Mouse (Mus musculus) T-cell, adult 2 months (primary cell): Measurements from ENCODE around the gene Saal1.
"Not testable (repeated sequence)": the region's sequence is repeated elsewhere in the genome, so short reads cannot be mapped to it uniquely, and the experiment has no call there.

ENCODE experiments used
- DNase-seq: peaks from one replicate; pipeline ENCODE4 v3.0.0; 2022; ENCODE audit warnings: low spot score

The Saal1 gene

DNA sequence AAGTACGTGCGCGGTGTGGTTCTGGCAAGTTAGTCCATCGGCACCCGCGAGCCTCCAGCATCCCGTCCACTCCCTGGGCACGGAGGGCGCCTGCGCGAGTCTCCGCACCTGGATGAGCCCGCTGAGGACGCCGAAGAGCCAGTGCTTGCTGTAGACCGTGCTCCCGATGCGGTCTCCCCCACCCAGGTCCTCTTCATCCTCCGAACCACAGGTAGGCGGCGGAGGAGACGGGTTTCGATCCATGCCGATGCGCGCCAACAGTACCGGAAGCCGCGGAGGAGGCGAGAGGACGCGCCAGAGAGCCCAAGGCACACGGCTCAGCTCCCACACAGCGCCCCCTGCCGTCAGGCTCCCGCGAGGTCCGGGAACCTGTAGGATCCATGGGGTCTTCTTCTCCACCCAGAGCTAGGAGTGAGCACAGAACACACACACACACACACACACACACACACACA, at the start of gene Saal1:
Gene Saal1, minus strand, starts transcription at position 291 of the 455 bp plus-strand sequence.
- DNase-seq: peak; percentile 89

DNA sequence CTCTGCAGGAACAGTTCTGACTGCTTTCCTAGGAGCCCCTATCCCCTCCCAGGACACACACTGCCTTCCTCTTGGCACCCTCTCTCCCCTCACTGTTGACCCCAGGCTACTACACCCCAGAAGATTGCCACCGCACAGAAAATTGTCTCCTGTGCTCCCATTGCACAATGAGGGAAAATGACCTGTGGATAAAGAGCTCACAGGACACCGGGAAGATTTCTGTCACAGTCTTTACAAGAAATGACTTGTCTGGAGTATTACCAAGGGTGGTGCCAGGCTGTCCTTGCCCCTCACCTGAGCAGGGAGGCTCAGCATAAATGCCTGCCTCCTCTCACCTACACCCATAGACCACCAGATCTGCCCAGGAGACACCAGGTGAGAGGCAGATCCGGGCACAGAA, 41.0 kb upstream of the Saal1 start, which contains the start of gene Saa2:
Gene Saa2, plus strand, starts transcription at position 301 of the 400 bp plus-strand sequence.
- DNase-seq: no peak

DNA sequence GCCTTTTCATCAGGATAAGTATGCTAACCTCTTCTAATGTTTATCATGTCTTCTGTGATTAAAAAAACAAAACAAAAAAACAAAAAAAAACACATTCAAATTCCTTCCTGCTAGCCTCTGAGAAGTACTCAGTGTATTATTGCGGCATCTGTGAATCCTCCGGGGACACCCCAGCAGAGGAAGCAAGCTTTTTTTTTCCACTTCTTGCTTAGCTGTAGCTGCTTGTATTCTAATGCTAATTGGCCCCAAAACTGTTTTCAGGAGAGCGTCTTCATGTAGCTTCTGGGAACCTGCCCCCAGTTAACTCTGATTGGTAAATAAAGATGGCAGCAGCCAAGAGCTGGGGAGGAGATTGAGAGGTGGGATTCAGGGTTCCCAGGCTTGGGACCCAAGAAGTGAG, 38.0 kb upstream of the Saal1 start:
- no peak for DNase-seq

DNA sequence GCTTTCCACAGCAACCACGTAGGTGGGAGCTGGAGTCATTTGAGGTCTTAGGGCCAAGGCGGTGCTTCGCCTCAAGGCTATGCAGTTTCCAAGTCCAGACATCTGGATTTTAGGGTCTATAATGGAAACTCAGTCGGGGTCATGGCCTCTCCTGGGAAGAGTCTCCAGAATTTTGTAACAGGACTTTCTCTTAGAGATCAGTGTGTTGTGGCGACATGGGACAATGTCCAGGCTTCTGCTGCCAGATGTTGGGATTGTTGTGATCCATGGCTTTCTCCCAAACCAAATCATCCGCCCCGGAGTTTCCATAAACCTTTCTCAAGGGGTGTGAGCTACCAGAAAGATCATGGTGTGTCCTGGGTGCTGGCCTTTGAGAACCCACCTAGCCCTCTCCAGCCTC, 35.9 kb upstream of the Saal1 start:
- no peak for DNase-seq

DNA sequence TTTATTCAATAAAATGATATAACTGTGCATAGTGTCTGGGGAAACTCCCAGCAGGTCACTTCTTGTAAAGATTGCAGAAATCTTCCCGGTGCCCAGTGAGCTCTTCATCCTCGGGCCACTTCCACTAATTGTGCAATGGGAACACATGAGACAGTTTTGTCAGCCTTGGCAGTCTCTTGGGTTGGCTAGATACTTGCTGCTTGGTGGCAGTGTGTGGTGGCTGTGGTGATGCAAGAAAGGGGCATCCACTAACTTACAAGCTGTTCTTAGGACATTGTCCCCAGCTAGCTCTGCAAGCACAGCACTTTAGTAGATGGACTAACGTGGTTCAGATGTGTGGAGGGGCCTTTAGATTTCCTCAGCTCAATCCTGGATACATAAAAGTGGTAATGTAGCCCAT, 35.3 kb upstream of the Saal1 start:
- no peak for DNase-seq

DNA sequence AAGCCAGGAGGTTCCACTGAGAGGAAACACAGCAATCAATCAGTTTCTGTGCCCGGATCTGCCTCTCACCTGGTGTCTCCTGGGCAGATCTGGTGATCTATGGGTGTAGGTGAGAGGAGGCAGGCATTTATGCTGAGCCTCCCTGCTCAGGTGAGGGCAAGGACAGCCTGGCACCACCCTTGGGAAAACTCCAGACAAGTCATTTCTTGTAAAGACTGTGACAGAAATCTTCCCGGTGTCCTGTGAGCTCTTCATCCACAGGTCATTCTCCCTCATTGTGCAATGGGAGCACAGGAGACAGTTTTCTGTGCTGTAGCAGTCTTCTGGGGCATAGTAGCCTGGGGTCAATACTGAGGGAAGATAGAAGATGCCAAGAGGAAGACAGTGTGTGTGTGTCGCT, 32.4 kb upstream of the Saal1 start, which contains the start of gene Saa1:
Gene Saa1, minus strand, starts transcription at position 101 of the 400 bp plus-strand sequence.
- DNase-seq: not testable (repeated sequence)

DNA sequence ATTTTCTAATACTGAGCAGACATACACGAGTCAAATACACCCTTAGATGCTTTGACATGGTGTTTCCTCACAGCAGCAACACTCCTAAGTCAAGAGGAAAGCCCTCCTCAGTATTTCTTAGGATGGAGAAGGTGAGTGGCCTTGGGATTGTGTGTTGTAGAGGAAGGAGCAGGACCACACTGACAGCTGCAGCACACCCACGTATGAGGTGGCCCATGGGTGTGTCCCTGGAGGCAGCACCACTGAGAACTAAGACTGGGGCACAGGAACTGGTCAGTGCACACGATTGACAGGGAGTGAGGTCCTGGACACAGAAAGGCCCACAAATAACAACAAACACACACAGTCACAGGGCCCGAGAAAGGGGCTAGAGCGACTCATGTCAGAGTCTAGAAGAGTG, 29.6 kb upstream of the Saal1 start:
- not testable (repeated sequence) for DNase-seq

DNA sequence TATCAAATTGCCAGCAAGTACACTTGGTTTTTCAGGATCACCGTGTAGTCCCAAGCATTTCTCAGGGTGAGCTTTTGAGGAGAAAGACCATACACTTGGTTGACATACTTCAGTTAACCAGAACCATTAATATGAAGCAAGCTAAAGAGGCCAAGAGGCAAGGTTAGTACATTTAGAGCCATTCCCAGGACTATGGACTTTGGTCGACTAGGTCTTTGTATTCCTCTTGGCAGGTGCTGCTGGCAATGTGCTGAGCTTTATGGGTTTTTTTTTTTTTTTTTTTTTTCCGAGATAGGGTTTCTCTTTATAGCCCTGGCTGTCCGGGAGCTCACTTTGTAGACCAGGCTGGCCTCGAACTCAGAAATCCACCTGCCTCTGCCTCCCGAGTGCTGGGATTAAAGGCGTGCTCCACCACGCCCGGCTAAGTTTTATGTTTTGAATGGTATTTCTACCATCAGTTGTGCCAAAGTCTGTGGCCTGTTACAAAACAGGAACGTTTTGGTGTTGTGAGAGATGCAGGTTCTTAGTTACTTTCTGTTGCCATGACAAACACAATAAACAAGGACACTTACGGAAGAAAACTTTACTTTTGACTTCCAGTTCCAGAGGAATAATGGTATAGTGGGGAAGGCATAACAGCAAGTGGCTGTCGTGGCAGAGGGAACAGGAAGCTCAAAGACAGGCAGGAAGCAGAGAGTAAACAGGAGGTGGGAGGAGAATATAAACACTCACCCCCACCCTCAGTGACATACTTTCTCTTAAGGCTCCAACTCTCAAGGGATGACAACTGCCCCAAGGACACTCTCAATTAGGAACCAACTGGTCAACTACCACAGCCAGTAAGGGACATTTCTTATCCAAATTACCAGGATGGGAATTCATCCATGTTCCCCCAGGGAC, 28.3 kb upstream of the Saal1 start:
- no peak for DNase-seq

DNA sequence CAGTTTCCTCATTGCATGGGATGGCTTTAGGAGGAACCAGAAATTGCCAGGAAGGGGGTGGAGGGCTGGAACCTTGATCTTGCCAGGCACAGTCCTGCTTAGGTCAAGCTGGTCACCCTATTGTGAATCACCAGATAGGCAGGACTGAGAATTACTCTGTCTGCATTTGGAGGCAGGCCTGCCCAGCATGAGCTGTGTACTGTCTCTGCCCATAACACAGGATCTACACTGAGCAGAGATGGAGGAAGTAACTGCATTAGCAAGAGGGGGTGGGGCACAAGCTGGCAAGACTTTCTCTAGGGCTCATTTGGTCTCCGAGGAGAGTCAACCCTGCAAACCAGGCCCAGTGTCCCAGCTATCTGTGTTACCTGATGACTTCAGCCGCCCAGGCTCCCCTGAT, 24.5 kb upstream of the Saal1 start:
- no peak for DNase-seq

DNA sequence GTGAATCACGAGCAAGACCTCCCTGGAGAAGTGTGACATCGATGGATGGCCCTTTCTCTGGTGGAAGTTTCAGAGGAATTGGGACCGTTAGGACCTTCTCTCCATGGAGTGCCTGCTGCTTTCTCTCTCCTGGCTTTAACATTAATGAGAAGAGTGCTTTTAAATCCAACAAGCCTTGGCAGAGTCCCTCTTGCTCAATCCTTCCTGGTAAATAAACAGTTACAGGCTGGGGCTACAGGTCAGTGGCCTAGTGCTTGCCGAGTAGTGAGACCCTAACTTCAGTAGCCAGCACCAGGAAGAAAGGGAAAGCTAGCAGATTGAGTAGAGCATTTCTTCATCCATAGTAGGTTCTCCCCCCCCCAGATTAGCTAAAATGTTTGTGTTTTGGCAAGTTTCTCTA, 22.0 kb upstream of the Saal1 start, which contains the start of gene Saa4:
Gene Saa4, minus strand, starts transcription at position 146 of the 400 bp plus-strand sequence.
- no peak for DNase-seq

DNA sequence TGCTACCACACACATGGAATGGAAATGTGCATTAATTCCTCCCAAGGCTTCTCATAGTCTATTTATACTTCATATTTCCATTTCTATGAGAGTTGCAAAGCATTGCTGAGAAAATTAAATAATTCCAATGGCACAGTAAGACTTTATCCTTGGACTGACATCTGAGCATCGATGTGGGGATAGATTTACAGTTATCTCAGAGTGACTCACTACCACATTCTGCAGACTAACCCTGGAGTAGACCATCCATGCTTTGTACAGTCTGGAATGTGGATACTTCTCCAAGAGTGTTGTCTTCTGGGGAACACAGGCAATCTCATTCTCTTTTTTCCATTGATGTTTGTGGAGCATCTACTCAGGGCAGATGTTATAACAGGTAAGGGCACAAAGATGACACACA, 17.1 kb upstream of the Saal1 start:
- DNase-seq: no peak

DNA sequence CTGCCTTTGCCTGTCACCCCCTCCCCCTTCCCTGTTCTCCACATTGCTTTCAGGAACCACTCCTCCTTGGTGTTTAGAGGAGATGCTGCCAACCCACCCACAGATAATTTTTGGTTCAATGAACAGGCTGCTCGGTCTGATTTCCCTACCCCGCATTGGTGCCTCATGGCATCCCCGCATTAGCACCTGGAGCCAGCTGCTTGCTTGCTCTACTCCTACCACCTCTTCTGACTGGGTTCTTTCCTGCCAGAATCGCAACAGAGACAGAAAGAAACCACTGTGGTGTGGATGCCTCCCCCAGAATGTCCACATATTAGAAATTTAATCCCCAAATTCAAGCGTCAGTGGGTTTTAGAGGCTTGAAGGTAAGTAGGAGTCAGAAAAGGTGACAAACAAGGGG, 13.9 kb upstream of the Saal1 start:
- DNase-seq: no peak

DNA sequence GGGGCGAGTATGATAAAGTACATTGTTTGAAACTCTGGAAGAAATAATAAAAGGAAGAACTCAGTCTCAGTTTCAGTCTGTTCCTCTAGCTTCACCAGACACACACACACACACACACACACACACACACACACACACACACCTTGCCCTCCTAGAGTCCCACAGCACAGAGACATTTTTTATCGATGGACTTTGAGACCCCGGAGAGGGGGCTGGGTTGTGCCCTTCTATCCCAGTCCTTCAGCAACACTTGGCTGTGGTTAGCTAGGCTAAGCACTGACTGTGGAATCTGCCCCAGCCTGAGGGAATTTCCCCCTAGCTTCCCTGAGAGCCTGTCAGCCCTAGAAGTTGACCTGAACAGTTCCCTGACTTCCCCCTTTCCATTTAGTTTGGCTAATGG, 13.4 kb upstream of the Saal1 start:
- no peak for DNase-seq

DNA sequence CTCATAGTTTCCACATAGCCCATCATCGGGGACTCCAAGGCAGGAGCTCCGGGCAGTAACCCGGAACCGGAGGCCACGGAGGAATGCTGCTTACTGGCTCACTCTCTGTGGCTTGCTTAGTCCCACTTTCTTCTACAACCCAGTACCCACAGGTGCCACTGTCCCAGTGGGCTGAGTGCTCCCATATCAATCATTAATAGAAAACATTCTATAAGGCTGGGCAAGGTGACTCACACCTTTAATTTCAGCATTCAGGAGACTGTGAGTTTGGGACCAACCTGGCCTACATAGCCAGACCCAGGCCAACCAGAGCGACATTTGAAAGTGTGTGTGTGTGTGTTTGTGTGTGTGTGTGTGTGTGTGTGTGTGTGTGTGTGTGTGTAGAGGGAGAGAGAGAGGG, 12.9 kb upstream of the Saal1 start:
- no peak for DNase-seq

DNA sequence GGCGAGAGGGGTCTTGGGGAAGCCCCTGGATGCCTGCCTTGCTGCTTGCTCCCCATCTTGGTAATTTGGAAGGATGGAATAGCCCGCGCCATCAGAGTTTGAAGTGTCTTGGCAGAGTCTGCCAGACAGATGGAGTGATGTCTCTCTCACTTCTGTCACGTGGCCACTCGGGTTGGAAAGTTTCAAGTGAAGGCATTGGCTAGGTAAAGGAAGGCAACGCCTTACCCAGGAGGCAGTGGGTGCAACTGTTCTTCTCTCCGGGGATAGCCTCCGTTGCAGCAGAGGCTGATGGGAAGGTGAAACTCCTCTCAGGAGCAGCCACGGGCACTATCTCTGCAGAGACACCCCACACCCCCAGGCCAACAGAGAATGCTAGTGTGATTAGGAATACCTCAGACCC, 10.0 kb upstream of the Saal1 start:
- DNase-seq: no peak

DNA sequence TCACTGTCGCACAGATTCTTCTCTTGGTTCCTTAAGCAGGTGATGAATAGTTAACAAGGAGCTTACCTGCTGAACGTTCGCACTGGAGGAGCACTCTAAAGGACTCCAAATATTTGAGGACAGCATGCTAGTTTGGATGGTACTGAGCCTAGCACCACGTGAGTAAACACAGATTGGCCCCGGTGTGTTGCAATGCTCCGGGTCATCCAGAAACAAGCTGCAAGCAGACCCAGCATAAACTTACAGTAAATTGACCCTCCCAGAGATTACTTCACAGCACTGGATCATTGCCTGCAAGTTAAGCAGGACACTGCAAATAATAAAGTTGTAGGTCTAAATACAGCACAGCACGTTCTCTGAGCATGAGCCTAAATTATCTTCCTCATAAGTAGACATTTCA, 9.0 kb upstream of the Saal1 start:
- no peak for DNase-seq

DNA sequence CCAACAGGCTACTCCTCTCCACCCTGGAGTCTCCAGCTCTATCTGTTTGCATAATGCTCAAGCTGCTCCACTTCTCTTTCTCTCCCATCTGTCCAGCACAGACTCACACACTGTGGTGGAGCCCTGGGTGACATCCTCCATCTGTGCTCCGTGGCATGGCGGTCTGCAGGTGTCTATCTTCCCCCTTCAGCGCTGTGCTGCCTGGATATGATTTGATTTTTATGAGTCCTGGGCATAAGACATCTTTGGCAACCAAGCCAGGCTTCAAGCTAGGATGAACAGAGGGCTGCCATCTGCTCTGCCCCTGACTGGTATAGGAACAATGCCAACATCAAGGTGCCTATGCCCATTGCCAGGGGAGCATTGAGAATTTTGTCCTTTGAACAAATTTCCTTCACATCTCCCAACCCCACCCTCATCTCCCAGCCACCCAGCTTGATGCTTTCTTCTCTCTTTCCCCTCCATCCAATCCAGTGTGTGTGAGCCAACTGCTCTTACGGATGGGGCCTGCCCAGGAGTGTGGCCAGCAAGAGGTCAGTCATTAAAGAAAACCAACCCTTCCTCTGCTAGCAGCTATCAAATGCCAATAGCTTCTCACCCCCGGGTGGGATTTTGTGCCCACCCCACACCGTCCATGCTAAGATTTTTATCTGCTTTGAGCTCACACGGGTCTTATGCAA, 8.3 kb upstream of the Saal1 start:
- no peak for DNase-seq

DNA sequence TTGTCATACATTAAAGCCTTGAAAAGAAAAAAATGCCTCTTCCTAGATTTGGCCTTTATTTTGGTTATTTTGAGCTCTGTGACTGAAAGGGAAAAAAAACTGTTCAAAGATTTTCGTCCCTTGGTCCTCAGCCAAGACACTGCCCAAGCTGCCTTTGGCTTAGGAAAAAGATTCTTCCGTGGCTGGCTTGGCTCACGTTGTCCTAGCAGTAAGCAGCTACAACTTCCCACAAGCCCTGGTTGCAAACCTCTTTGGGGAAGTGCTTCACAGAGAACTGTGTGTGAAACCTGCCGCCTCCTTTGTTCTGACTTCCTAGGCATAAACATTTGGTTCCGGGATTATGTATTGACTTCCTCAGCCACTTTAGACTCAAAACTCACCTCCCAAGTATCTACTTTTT, 6.4 kb upstream of the Saal1 start:
- no peak for DNase-seq

DNA sequence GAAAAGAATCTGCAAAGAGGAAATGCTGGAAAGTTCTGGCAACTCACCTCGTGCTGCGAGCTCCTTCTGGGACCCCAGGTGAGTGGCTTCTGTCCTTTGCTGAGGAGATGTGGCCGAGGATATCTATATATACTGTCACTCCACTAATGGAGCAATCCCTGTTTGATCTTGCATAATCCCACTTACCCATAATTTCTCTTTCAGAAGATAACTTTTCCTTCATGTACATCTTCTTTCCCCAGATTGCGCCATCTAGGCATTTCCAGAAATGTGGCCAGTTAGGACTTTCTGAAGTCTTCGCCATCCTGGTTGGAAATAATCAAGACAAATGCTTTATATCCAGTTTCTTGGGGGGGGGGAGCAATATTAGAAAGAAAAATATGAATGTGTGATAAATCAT, 5.1 kb upstream of the Saal1 start, which contains the start of gene Saa3:
Gene Saa3, minus strand, starts transcription at position 101 of the 400 bp plus-strand sequence.
- DNase-seq: no peak

DNA sequence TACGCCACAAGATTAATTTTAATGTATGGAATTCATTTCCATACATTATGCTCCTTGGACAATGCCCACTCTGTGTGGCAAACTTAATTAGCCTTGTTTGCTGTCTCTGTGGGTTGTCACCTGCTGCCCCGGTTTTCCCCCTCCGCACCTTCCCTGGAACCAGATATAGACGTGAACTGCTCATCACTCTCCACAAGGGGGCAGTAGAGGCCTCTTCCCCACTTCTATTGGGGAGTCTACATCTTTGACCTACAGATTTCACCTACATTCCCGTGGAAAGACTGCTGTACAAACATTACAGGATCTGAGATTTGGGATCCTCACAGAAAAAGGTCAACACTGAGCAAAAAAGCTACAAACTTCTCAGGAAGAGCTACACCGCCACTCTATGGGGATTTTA, 4.0 kb upstream of the Saal1 start:
- peak; percentile 62 for DNase-seq

DNA sequence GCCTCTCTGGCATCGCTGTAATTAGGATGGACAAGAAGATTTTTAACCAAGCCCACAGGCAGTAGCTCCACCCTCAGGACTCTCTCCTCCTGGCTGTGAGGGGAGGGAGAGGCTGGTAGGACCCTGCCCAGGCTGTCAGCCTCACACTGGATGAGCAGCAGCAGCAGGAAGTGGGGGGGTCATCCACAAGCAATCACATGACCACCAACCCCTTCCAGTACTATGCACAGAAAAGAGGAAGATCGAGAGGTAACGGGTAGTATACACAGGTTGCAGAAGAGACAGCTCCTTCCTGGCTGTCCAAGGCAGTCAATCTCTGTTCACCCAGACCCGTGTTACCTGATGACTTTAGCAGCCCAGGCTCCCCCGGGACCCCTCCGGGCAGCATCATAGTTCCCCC, 1.8 kb upstream of the Saal1 start:
- DNase-seq: no peak

DNA sequence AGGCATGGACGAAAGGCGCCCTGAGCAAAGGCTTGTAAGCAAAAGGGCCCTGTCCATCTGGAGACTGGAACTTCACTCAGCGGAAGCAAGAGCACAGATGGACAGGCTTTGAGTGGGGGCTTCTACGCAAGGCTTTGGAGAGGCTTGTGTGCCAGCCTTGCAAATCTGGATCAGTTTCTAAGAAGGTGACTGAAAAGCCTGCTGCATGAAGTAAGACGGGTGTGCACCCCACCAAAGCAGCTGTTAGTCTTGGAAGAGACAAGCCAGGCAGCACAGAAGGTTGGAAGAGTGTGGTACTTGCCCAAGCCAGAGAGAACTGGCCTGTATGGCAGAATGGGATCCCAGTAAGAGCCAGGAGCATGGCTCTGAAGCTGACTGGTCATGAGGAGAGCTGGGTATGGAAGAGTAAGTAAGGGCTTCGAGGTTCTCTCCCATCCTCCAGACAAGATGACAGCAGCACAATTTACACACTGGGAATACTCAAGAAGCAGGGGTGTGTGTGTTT, 9.9 kb downstream of the Saal1 start:
- no peak for DNase-seq

DNA sequence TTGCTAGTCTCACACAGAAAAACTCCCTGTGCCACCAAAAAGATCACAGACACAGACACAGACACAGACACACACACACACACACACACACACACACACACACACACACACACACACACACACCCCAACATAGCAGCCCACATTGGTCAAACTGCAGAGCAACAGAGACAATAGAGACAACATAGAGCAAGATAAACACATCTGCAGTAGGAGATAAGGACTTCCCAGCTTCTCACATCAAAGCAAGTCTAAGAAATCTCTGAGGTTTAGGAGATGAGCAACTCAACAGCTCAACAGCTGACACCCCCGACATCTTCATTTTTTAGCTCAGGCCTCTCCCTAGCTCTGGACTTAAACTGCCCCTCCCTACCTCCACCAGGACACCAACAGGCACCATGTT, 13.7 kb downstream of the Saal1 start:
- DNase-seq: no peak
